Mouse (Mus musculus) hindbrain, embryonic 11.5 days (tissue): ENCODE data around the gene Ccdc169. TPM values are rescaled to one million over a fixed set of nuclear protein-coding genes. Genes with fewer than 3 reads are reported as not detected.

Experiments used
- polyA plus RNA-seq: library from polyadenylated mRNA; unstranded; fragments of >200 nt; fragmentation: Nextera tagmentation; extraction: Ambion mirVana; gene quantifications from 2 replicates; pipeline ENCODE4 v1.2.1, GENCODE M21; 2014

The Ccdc169 gene
- polyA plus RNA-seq, 1 experiment from 2014 or later = 0.20 TPM

Other genes starting within 250 kb of the Ccdc169 start
- gene Sertm1, start 221.5 kb upstream of the Ccdc169 start, polyA plus RNA-seq = 0.33 and 0.91 TPM in 2 replicates
- gene Ccna1, start 81.8 kb upstream of the Ccdc169 start, polyA plus RNA-seq = 1.6 and 3.7 TPM in 2 replicates
- 49.6 and 49.7 TPM in 2 replicates for gene Spg20, start 25.2 kb upstream of the Ccdc169 start, polyA plus RNA-seq
- not detected in 2 replicates for gene Sohlh2, start 44.7 kb downstream of the Ccdc169 start, polyA plus RNA-seq
- gene Dclk1, start 105.0 kb downstream of the Ccdc169 start, polyA plus RNA-seq = 76.6 and 94.8 TPM in 2 replicates